Mouse (Mus musculus) layer of hippocampus, postnatal 10 days (tissue): ENCODE results near the gene Ddx39b. TPM values are rescaled to one million over a fixed set of nuclear protein-coding genes. Genes with fewer than 3 reads are reported as not detected.
"Not testable (repeated sequence)": the region's sequence is repeated elsewhere in the genome, so short reads cannot be mapped to it uniquely, and the experiment has no call there.

Experiments used
- DNase-seq, 2 experiments: peaks; one replicate each; pipeline ENCODE4 v3.0.0; 2021; ENCODE audit warnings: low spot score in 2 of 2
- total RNA-seq, 2 experiments: library from RNA; stranded (reverse); gene quantifications; 2 replicates each; pipeline ENCODE4 v1.2.3; 2021

Ddx39b gene
- total RNA-seq, 2 experiments from 2014 or later: 257 to 272 TPM

DNA sequence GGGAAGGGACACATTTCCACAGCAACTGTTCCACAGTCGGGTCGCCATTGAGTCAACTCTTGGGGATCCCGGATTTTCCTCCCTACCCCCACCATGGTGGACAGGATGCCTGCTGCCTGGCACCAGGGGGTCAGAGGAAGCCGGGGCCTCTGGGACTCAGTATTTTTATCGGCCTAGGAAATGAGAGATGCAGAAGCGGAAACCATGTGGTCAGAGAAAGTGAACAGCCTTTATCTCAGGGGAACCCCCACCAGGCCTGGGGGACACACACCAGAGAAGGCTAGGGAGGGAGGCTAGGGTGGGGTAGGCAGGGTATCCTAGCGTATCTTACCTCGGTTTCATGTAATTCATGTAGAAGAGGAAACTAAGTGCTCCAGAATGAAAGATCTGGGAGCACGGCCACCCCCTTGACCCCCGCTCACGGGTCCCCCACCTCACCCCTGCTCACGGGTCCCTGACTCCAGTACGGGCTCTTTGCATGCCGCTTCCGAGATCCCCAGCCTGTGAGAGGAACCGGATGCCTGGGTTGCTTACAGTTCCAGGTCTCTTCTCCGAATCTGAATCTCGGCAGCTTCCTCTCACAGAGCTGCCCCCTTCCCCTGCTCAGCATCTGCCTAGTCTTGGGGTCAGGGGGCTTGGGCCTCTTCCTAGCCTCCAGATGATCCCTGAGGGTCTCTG is 22.9 kb upstream of the Ddx39b start:
- DNase-seq: no peak

- DNase-seq: no peak
Measured at GRCm38 (mm10) chr17:35219601-35220041, 21.9 kb upstream of the Ddx39b start.

GRCm38 (mm10) chr17:35220156-35220952 is 21.2 kb upstream of the Ddx39b start, which contains the start of gene Gm16181:
Gene Gm16181, plus strand, starts transcription at chr17:35220834.
- DNase-seq: no peak

DNA sequence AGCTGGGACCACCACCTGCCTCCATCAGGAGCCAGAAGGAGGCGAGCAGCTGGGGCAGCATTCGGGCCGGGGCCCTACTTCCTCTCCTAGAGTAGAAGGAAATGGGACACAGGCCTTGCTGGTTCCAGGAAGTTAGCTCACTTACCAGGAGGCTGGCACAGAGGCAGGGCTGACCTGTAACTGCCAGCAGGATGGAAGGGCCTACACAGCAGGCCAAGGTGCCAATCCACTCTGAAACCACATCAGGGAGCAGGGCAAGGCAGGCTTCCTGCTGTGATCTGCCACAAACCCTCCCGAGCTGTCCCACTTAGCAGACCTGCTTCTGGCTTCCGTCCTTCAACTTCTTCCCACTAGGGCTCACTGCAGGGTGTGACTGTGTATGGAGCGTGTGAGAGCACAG is 19.2 kb upstream of the Ddx39b start:
- no peak for DNase-seq

- DNase-seq: no peak
Measured at GRCm38 (mm10) chr17:35224641-35225040, 16.9 kb upstream of the Ddx39b start.

GRCm38 (mm10) chr17:35225456-35225855 is 16.1 kb upstream of the Ddx39b start:
- DNase-seq: no peak

DNA sequence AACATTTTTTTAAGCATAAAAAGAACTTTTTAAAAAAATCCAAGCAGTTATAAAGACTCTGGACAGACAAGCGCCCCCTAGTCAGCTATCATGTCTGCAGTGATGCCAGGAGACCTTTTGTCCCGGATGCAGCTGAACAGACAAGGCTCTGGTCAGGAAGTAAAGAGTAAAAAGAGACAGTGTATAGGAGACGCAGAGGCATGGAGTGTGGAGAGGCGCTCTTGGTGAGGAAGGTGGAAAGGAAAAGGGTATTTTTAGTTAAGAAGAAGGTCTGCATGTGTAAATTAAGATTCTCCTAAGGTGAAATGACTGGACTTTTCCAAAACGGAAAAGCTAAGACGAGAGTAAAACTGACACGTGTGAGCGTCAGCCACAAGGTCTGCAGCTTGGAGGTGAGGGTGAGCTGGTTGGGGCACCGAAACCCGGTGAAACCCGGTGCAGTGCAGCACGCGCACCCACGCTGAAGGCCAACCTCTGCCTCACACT is 14.9 kb upstream of the Ddx39b start:
- DNase-seq: no peak

- no peak for DNase-seq
Measured at GRCm38 (mm10) chr17:35231022-35231421, 10.5 kb upstream of the Ddx39b start.

DNA sequence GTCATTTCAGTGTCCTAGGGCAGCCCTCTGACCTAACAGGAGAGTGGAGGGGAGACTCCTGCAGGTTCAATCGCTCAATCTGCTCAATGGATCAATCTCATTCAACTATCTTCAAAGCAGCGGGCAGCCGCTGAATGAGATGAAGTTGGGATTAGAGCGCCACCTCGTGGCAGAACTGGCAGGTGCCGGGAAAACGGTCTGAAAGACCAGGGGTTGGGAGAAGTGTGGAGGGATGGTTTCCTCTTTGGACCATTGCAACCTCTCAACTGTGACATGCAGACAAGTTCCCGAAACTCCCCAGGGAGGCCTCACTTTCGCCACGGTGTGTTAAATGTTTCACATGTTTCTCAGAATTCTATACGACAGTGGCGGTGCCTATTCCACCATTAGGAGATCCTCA is 9.5 kb upstream of the Ddx39b start:
- peak; percentile 91 to 92 for DNase-seq

DNA sequence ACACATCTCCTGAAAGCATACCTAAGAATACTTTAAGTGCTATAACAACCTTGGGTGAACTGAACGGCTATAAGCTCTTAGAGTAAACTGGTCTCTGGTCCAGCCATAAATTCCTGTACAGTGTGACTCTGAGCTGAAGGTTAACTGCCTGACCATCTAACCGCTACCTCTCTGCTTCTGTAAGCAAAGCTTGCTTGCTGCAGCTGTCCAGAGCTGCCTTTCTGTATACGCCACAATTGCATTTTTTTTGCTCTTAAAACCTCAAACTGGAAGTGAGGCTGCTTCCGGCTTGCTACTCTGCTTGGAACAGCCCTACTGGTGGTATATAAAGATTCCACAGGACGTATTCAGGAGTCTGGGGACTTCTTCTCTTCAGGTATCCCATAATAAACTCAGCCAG is 8.9 kb upstream of the Ddx39b start:
- no peak for DNase-seq

DNA sequence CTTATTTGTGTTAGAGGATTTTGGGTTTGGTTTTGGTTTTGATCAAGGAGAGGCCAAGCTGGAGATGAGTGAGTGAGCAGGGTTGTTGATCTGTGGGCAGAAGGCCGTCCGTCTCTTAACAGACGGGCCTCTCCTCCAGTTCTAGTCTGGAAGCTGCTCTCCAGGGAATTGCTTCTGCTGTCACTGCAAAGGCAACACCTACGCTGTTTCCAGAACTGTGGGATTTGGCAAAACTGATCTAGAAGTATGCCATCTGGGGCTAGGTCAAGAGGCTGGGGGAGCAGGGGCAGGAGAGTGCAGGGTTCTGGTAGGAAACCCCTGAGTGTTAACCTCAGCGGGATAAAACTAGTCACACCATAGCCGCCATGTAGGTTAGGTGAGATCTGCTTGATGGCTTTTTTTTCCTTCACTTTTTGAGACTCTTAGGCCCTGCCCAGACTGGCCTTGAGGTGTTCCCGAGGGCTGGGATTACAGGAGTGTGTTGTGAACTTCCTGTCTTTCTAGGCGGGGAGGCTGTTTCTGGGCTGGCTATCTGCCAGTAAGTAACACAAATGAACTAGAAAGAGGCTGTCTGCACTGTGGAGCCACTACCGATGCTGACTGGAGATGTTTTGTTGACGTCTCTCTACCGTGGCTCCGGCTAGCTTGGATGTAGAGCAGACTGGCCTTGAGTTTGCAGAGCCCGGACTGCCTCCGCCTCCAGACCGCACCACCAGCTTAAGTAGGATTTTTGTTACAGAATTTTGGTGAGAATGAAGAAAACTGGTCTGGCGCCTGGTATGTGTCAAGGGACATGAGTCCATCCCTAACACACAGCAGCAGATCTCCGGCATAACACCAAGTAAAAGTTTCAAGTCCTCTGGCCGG is 8.2 kb upstream of the Ddx39b start, which contains the start of gene Atp6v1g2:
Atp6v1g2 (plus strand) TSS at position 547 of the 867 bp plus-strand sequence.
- DNase-seq: no peak

DNA sequence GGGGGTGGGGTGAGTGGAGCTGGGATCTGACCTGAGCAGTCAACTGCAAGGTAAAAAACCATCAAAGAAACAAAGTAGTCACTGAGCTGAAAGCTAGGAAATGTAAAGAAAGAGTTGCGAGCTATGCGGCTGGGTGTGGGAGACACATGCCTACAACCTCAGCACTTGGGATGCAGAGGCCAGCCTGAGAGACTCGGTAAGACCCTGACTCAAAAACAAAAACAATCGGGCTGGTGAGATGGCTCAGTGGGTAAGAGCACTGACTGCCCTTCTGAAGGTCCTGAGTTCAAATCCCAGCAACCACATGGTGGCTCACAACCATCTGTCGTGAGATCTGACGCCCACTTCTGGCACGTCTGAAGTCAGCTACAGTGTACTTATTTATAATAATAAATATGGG is 7.5 kb upstream of the Ddx39b start:
- not testable (repeated sequence) for DNase-seq

DNA sequence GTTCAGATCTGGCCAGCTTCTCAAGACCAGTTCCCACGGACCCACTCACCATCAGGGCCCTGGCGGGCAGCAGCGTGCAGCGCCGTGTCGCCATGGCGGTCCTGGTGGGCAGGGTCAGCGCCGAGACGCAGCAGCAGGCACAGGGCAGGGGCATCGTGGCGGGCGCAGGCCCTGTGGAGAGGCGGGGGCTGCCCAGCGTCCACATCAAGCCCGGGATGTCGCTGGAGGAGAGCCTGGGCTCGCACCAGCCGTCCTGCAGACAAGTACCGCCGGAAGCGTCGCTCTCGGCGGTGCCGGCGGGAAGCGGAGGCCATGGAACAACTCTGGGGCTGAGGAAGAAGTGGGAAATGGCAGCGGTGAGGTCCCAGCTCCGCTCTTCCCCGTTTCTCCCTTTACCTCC is 6.6 kb upstream of the Ddx39b start:
- DNase-seq: no peak

GRCm38 (mm10) chr17:35235614-35236389 is 5.7 kb upstream of the Ddx39b start, which contains the start of gene Nfkbil1:
Gene Nfkbil1, minus strand, starts transcription at chr17:35235792.
- peak; percentile 85 to 91 for DNase-seq

- peak; percentile 100 for DNase-seq
Measured at GRCm38 (mm10) chr17:35236390-35236746, 5.2 kb upstream of the Ddx39b start.

DNA sequence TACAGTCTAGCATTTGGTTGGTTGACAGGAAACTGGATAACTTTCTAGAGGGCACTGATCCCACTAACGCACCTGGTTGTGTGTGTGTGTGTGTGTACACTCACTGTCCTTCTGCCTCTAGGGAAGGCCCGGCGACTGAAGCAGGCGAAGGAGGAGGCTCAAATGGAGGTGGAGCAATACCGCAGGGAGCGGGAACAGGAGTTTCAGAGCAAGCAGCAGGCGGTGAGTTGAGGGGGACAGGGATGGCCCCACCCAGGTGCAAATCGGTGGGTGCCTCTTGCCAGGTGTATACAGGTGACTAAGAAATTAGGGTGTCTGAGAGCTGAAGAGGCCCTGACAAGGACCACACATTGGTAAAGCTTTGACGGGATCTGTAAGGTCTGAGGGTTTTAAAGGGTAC is 4.5 kb upstream of the Ddx39b start:
- DNase-seq: no peak

DNA sequence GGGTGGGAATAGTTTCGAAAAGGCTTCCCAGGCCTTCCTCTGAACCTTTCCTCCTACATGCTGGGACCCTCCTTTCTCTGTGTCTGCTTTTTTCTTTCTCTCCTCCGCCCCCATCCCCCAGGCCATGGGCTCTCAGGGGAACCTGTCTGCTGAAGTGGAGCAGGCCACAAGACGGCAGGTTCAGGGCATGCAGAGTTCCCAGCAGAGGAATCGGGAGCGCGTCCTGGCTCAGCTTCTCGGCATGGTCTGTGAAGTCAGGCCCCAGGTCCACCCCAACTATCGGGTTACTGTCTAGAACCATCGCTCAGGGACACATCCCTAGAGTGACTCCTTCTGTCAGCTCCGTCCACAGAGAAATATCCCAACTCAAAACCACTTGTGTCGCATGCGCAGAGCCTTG is 4.0 kb upstream of the Ddx39b start:
- DNase-seq: no peak

DNA sequence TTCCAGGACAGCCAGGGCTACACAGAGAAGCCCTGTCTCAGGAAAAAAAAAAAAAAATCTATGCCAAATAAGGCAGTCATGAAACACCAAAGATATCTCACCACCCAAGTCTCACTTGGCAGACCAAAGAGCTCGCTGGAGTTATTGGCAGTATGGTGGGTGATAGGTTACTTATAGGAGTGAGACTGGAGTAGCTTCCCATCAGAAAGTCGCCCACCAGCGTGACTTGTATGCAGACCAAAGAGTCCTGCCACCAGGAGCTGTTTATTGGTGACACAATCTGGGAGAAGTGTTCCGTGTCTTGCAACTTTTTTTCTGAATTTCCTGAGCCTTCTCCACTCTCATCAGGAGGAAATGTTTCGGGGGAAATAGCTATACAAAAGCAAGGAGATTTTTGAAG is 1.8 kb upstream of the Ddx39b start:
- DNase-seq: no peak

DNA sequence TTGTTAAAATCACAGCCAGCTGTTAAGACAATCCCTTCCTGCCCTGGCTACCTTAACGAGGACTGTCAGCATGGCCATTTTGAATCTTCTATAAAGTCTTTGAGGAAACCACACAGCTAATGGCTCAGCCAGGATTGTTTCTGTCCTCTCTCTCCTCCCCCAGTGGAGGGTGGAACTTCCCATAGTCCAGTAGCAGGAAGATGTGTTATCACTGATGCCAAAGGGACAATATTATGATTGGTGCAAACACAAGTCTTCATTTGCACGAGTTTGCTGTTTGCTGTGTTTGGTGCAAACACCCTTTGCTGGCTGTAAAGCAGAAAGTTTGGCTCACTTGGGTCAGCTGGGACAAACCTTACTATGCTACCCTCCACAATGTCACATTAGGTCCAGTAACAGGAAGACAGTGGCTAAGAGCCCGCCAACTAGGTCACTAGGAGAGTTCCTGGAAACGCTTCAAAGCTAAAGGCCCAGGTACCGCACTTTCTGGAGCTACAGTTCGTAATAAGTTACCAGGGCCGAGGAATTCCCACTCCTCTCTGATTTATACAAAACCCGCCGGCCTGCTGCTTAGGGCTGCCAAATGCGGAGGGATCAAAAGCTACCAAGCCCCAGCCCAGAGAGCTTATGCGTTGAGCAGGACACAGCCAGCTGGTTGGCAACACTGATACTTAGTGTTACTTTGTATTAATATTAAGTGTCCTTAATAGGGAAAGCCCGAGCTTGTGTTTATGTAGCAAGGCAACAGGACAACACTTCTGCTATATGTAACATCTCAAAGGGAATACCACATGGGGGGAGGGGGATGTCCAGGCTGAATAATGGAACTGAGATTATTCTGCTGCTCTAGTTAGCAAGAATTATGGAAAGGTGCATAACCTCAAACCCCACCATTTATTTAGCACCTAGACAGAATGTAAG is 902 bp upstream of the Ddx39b start:
- DNase-seq: no peak
